9 mouse cellular contexts compared by ENCODE assay signal in genomic region chr11:102900763-102901162, GRCm38 (mm10). TPM values are rescaled to one million over a fixed set of nuclear protein-coding genes. Genes with fewer than 3 reads are reported as not detected.
DNase-seq lines count a peak whose midpoint lies in the region; ATAC-seq lines count a peak whose summit lies in the region.
"Had no signal": no experiment of that assay in that cellular context is flagged by ENCODE, and none has a peak within 500 bp of the region (broad histone marks: within the 10 kb centered on the region; RNA-seq: fewer than 3 reads in every experiment).

TSS of gene Gfap (minus strand) at chr11:102900912.

- H3K27me3 ChIP-seq in forebrain, embryonic 12.5 days: peaks cover 14% of the 10 kb centered on the region

- H3K9me3 ChIP-seq in forebrain, embryonic 12.5 days: no peaks in the 10 kb centered on the region
- H3K9me3 ChIP-seq: heart, embryonic 13.5 days had no signal

- 15% methylated on average over 7 of the region's 7 CpGs for WGBS in forebrain, embryonic 12.5 days
- WGBS in large intestine, adult 2 months: 4% methylated on average over 7 of the region's 7 CpGs

- no peak within 1 kb of the TSS for H3K9ac ChIP-seq in forebrain, embryonic 12.5 days
- H3K9ac ChIP-seq: heart, embryonic 13.5 days had no signal

- H3K36me3 ChIP-seq in forebrain, embryonic 12.5 days (replicated peaks): peaks cover 10% of the 10 kb centered on the region

- H3K27ac ChIP-seq in forebrain, embryonic 12.5 days: no peak within 1 kb of the TSS
- H3K27ac ChIP-seq: heart, embryonic 13.5 days had no signal

- H3K4me1 ChIP-seq in forebrain, embryonic 12.5 days: no peaks in the 10 kb centered on the region

- DNase-seq in ES-CJ7 (ENCODE audit: low read depth, low spot score): peak; percentile 91
- DNase-seq in c-Kit-positive CD71-negative TER-119-negative erythroid progenitor cells, embryonic 14.5 days (ENCODE audit: low read depth): peak; percentile 68
- peak; percentile 24 for DNase-seq in heart, postnatal 25 days (ENCODE audit: low spot score)
- peak; percentile 59 for DNase-seq in large intestine, adult 2 months (ENCODE audit: low read depth, low spot score)
- peak; percentile 91 for DNase-seq in lung, postnatal 10 days
- peak; percentile 53 for DNase-seq in retina, adult 2 months (ENCODE audit: low read depth, low spot score)
- peak; percentile 41 to 52 for DNase-seq in thymus, postnatal 36 days

- no peak within 1 kb of the TSS for H3K4me3 ChIP-seq in forebrain, embryonic 12.5 days (replicated peaks)
- H3K4me3 ChIP-seq: heart, embryonic 13.5 days had no signal

- intact Hi-C loops in heart, postnatal 25 days (cut with DNase I): loop anchor here (2.0 to 10.0 kb wide), 2 partner anchors 154 to 254 kb away; no protein-coding TSS in a partner anchor

- H3K4me2 ChIP-seq in forebrain, embryonic 12.5 days: no peak within 1 kb of the TSS
- H3K4me2 ChIP-seq: heart, embryonic 13.5 days had no signal

- ATAC-seq in forebrain, embryonic 12.5 days (ENCODE audit: low FRiP score): peak; percentile 71; the same call in 1 of the 2 replicates

RNA-seq across cellular contexts. Expression of gene Gfap, which starts in this region (rescaled TPM):
- polyA plus RNA-seq in forebrain, embryonic 12.5 days (2016; fragmentation: Nextera tagmentation; extraction: Ambion mirVana): 0.09 TPM in 1 of 2 replicates, not detected in the other
- under 1 TPM; 0.13 to 0.31 TPM for total RNA-seq in heart, postnatal 25 days (2021)
- 0.91 and 1.0 TPM in 2 replicates for polyA plus RNA-seq in large intestine, adult 2 months (2012; rRNA removed)

Comparison
In these comparisons a context has a peak if more than half of its experiments do, and no peak if none do; other contexts are left out.
1. Peak in ATAC-seq in forebrain, embryonic 12.5 days; RNA of the gene not detected or under 1 TPM.
2. Peak in DNase-seq in heart, postnatal 25 days; RNA of the gene not detected or under 1 TPM.
3. DNase-seq: peak in every context shown above with its lines; median percentile 91 in ES-CJ7; 91 in lung, postnatal 10 days; 68 in c-Kit-positive CD71-negative TER-119-negative erythroid progenitor cells, embryonic 14.5 days; 59 in large intestine, adult 2 months; 53 in retina, adult 2 months; 46 in thymus, postnatal 36 days; 24 in heart, postnatal 25 days.